Mouse (Mus musculus) lung, adult 2 months (tissue): ENCODE results near the gene Prdm1.

ENCODE experiments used
- CTCF ChIP-seq: fragments of 200-500 bp; IDR thresholded peaks from 2 replicates; pipeline ENCODE4 v1.5.1; 2011; ENCODE audit warnings: mild to moderate bottlenecking, low read length, control low read depth; ENCODE audit not compliant: insufficient read depth
- POLR2A ChIP-seq: fragments of 200-500 bp; IDR thresholded peaks from 2 replicates; pipeline ENCODE4 v1.6.1; 2011; ENCODE audit warnings: low read depth, mild to moderate bottlenecking, control low read depth, low read length, borderline replicate concordance; ENCODE audit errors: extremely low read depth

DNA sequence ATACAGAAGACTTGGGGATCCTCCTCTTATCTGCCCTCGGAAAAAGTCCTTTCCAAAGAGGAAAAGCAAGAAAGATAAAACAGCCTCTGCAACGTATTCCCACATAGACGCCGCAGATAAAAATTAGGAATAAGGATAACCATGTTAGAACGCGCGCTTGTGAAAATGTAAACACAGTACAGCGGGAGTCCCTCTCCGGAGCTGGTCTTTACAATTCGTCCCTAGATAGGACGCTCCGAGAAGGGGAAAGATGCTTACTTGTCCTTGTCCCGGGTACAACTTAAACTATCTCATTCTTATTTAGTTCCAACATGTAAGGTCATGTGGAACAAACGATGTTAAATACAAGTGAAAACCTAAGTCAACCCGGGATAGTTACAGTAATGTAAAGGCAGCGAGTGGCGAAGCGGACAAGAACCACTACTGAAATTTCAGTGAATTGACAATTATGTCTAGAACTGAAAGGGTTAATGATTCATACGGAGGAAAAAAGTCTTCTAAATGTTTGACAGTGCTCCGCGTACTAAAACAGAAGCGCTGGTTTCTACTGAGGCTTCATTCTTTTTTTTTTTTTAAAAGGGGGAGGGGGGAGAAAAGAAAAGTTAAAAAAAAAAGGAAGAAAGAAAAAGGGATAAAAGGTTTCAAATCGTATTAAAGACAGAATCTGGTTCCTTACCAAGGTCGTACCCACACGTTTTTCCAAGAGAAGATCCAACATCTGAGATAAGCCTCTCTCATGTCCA lies 70.3 kb downstream of the Prdm1 start:
- TF ChIP-seq POLR2A (no peak), CTCF (no peak)
